Mouse (Mus musculus) 416B (cell line): ENCODE data around the gene Srp14.

ENCODE experiments used
- DNase-seq: peaks from one replicate; pipeline ENCODE4 v3.0.0; 2011; ENCODE audit warnings: low read depth

Srp14 gene

GRCm38 (mm10) chr2:118431589-118431988 lies 47.9 kb downstream of the Srp14 start:
- DNase-seq: peak; percentile 45

GRCm38 (mm10) chr2:118430630-118431029 lies 48.9 kb downstream of the Srp14 start:
- DNase-seq: no peak

GRCm38 (mm10) chr2:118429297-118429696 lies 50.2 kb downstream of the Srp14 start:
- DNase-seq: no peak

- no peak for DNase-seq
These were observed 51.2 kb downstream of the Srp14 start for GRCm38 (mm10) chr2:118428296-118428695.
